Mouse (Mus musculus): Measurements from ENCODE around the gene Sgcd.

- no peak for TF ChIP-seq SIN3A (IDR thresholded peaks at IDR 0.05; ENCODE audit: low read length)
- no peak for TF ChIP-seq ZNF384 (IDR thresholded peaks at IDR 0.05; ENCODE audit: low read depth, low read length)
- no peak for TF ChIP-seq CTCF (conservative IDR thresholded peaks at IDR 0.05 in 1 of 2, IDR thresholded peaks at IDR 0.05 in 1 of 2; ENCODE audit: low read depth in 2 of 2, low read length in 2 of 2)
- no peak for TF ChIP-seq MYC (IDR thresholded peaks at IDR 0.05; ENCODE audit: low read depth, low read length)
- TF ChIP-seq MAFK (IDR thresholded peaks at IDR 0.05; ENCODE audit: insufficient replicate concordance, low read length), result no peak
- no peak for TF ChIP-seq JUND (conservative IDR thresholded peaks at IDR 0.05; ENCODE audit: low read depth, low read length)
- no peak for TF ChIP-seq POLR2A (IDR thresholded peaks at IDR 0.05; ENCODE audit: low read depth, low read length)
- no peak for TF ChIP-seq USF1 (IDR thresholded peaks at IDR 0.05; ENCODE audit: low read depth, low read length)
Measured at GRCm38 (mm10) chr11:47630186-47630585, 358.6 kb downstream of the Sgcd start.
